Mouse (Mus musculus) urinary bladder, postnatal 14 days (tissue): Measurements from ENCODE around the gene Ctbp2.
A peak's percentile ranks its signal among the peaks of the same experiment; 100 is the strongest.
"Not testable (repeated sequence)": the region's sequence is repeated elsewhere in the genome, so short reads cannot be mapped to it uniquely, and the experiment has no call there.

Experiments
- DNase-seq: peaks from one replicate; pipeline ENCODE4 v3.0.0; 2021; ENCODE audit warnings: low spot score

The Ctbp2 gene

GRCm38 (mm10) chr7:133120221-133120751 is 3.9 kb downstream of the Ctbp2 start:
- DNase-seq, result no peak

DNA sequence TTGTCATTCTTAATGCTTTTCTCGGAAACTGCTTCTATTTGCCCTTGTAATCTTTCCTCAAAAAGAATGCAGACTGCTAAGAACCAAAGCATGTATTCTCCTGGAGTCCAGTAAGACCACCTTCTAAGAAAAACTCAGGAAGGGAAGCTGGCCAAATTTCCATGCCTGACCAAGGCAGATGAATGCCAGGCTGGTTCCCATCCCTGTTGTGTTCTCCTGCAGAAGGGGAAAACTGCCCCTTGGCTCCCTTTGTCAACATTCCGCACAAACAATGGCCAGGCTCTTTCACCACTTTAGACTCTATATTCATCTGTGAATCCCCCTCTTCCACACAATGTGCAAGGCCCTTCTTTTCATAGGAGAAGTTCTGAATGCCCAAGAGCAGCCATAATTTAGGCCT is 6.3 kb downstream of the Ctbp2 start:
- DNase-seq, result no peak

GRCm38 (mm10) chr7:133116542-133116941 is 7.6 kb downstream of the Ctbp2 start:
- no peak for DNase-seq

GRCm38 (mm10) chr7:133115886-133116285 is 8.3 kb downstream of the Ctbp2 start:
- peak; percentile 43 for DNase-seq

DNA sequence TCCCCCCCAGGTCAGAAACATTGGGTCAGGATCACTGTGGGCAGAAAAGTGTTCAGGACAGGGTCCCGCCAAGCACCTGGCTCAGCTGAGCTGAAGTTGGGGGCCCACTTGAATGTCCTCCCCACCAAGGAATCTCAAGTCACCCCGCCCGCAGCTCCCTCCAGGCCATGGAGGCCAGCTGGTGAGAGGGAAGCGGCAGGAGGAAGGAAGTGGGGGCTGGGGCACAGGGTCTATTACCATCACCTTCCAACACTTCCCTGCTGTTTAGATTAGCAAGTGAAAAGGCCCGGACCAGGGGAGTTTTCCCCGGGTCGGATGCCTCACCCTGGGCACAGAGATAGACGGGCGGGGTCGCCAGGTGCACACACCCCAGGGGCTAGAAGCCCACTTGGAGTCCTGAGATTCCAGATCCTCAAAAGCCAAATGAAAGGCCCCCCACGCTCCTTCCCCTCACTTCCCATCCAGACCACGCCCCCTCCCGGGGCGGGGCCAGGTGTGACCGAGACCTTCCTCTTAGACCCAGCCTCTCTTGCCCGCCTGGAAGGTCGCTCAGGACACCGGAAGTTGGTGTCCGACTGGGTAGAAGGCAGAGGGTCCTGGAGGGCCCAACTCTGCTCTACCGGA is 9.2 kb downstream of the Ctbp2 start:
- peak; percentile 53 for DNase-seq

- DNase-seq, result no peak
Observed at GRCm38 (mm10) chr7:133113185-133113895, 10.8 kb downstream of the Ctbp2 start.

DNA sequence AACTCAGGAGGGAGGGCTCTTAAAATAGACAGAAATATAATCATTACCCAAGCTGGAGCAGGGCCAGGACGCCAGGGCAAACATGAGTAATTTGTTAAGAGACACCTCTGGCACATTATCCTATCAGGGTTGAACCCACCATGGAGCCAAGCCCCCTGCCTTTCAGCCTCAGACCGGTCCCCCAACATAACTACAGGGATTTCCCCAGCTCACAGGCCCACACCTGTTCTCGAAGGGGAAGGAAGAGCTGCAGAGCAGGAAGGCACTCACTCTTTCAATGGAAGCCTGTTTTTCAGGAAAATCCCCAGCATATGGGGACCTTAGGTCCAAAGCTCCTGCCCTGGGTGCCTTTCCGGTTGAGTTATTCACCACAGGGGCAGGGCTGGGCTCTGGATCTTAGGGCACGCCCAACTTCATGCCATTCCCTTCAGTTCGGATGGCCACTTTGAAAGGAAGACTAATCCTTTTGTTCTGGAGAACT is 11.8 kb downstream of the Ctbp2 start:
- DNase-seq, result peak; percentile 63

- no peak for DNase-seq
Observed at GRCm38 (mm10) chr7:133109442-133109841, 14.7 kb downstream of the Ctbp2 start.

DNA sequence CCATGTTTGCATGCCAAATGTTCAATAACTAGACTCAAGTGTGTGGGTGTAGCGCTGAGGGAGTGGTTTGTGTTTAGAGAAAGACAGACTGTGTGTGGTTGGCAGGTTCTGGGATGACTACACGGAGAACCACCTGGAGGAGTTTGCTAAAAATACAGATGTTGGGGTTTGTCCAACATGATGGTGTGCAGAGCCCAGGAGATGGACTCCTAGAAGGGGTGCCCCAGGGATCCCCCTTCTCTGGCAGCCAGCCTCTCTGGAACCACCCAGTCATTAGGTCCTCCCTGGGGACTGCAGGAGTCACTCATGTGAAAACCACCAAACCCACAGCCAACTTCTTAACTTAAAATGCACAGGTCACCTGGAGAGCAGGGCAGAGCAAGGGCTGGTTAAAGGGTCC is 15.5 kb downstream of the Ctbp2 start:
- DNase-seq, result no peak

GRCm38 (mm10) chr7:133102578-133102977 is 21.6 kb downstream of the Ctbp2 start:
- DNase-seq, result no peak

DNA sequence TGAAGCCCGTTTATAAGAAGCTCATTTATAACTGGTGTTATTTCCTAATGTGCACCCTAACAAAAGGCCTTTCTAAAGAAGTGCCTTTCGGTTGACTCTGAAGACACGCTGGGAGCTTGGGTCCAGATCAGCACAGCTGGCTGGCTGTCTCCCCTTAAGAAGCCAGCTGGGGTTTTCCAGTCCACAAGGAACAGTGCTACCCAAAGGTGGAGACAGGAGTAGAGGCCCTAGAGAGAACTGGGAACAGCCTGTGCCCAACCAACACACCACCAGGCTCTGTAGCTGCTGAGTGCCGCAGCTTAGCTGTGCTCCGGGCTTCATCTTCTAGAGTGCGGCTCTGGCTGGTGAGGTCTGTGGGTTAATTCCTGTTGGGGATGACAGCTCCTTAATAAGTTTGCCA is 23.1 kb downstream of the Ctbp2 start:
- DNase-seq, result no peak

GRCm38 (mm10) chr7:133100178-133100577 is 24.0 kb downstream of the Ctbp2 start:
- DNase-seq, result no peak

GRCm38 (mm10) chr7:133099266-133099665 is 24.9 kb downstream of the Ctbp2 start:
- DNase-seq, result peak; percentile 26

DNA sequence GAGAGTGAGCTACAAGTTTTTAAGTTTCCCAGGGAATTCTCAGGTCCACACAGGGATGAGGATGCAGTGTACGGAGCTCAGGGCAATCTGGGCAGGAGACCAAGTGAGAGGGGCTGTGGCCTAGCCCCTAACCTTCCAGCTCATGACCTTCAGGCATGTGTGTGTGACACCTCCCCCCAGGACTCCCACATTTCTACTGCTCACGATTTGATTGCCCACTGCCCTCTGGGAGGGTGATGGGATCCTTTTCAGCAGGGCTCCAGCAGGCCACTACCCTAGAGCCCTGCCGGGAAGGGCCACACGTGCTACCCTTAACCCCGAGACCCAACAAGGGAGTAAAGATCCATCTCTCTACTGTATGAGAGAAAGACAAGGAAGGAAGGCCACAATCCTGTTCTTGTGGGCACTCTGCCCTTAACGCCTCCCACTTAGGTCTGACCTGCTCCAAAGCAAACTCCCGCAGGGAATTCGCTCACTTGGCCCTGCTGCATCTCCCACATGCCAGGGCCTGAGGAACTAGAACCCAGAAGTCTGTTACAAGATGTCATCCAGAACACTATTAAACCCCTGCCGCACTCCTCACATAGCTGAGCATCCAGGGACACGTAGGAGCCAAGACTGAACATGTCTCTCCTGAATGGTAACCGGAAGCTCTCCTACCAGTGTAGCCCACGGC is 25.9 kb downstream of the Ctbp2 start:
- peak; percentile 25 for DNase-seq

DNA sequence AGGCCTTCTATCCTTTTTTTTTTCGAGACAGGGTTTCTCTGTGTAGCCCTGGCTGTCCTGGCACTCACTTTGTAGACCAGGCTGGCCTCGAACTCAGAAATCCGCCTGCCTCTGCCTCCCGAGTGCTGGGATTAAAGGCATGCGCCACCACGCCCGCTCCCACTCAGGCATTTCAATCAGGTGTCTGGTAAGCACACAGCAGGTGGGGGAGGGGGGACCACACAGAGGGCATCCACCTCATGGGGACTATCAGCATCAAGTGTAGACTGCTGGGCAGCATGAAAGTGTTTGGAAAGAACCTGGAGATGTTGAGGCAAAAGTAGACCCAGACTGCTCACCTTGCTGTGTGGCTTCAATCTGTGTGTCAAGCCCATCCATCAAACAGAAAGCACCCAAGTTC is 28.5 kb downstream of the Ctbp2 start:
- not testable (repeated sequence) for DNase-seq

DNA sequence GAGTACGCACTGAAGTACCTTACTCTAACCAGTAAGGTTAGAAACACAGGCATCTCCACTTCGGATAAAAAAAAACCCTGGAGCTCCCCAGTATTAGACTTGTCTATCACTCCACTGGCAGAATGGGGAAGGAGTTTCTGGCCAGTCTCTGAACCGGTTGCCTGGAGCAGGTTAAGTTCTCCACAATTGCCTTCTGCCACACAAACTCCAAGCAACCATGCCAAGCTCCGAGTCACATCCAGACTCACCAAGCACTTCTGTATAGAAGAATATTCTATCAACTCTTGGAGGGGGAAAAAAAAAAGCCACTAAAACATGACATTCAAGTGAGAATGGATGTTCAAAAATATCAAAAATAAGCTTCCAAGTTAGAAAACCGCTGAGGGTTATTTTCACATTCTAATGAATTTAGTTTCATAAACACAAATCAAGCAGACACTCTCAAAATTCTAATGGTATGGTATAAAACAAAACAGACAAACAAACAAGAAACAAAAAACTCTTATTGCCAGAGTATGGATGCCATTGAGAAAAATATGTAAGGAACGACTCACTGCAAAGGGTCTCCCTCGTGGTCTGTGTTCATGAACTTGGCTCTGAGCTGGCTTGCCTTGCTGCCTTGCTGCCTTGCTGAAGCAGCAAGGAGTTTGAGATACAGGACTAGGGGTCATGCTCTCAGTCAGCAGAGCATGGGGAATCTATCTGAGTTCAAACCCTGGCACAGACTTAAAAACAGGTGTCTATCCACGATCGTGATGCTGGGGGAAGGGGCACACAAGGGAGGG is 29.3 kb downstream of the Ctbp2 start:
- no peak for DNase-seq

DNA sequence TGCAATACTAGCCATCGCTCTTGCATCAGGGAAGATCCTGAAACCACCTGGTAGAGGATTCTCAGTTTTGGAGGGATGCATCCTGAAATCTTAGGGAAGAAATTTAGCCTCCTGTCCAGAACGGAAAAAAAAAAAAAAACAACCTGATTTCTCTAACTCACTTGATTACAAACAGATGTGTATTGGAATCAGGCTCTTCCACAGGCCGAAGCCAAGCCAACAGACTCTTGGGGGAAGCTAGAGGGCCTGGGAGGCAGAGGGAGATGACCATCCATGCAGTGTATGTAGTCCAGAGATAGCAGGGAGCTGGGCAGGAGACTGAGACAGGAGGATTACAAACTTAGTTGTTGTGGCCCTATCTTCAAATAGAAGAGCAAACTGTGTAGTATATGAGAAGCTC is 30.0 kb downstream of the Ctbp2 start:
- no peak for DNase-seq

DNA sequence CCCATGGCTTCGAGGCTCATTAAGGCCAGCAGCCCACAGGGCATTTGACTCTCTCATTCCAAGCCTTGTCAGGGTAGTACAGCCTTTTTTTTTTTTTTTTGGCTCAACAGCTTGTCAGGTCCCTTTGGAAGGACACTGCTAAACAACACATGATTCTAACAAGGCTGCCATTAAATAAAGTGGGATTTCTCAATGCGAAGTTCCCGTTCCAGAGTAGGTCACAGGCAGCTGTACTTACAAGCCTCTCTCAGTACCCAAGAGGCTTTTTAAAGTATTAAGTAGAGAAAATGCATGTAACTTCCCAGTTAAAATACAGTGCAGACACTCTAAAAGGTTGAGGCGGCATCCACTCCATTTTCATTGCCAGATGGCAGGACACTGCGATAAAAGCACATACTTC is 30.4 kb downstream of the Ctbp2 start:
- DNase-seq, result no peak

- no peak for DNase-seq
Observed at GRCm38 (mm10) chr7:133090641-133091040, 33.5 kb downstream of the Ctbp2 start.

- DNase-seq, result no peak
Observed at GRCm38 (mm10) chr7:133089621-133090260, 34.4 kb downstream of the Ctbp2 start.

GRCm38 (mm10) chr7:133088830-133089261 is 35.3 kb downstream of the Ctbp2 start:
- peak; percentile 72 for DNase-seq

DNA sequence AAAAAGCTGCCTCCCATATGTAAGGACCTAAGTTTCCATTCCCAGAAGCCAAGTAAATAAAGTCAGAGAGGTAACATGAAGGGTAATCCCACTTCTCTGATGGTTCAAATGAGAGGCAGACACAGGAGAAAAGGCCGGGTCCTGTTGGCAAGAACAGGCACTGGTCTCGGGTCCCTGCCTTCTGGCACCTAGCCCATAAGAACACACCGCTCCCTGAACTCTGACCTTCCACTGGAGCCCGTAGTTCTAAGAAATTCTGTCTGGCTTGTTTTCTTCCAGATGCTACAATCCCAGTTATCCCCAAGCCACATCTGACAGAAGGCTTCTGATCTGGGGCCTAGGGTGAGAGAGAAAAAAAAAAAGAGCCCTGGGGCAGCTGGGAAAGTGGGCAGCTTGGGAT is 35.7 kb downstream of the Ctbp2 start:
- no peak for DNase-seq
